Mouse (Mus musculus) left cerebral cortex, adult 8-10 months (tissue): ENCODE measurements around the gene Poldip3. TPM values are rescaled to one million over a fixed set of nuclear protein-coding genes. Genes with fewer than 3 reads are reported as not detected.
"Not testable (repeated sequence)": the region's sequence is repeated elsewhere in the genome, so short reads cannot be mapped to it uniquely, and the experiment has no call there.

Source experiments
- DNase-seq, 2 experiments: peaks; one replicate each; pipeline ENCODE4 v3.0.0; 2022; ENCODE audit warnings: low spot score in 2 of 2
- total RNA-seq, 4 experiments: library from RNA; stranded (reverse); gene quantifications; 2 replicates each; pipeline ENCODE4 v1.2.4; 2022

Poldip3 gene
- total RNA-seq, 4 experiments from 2014 or later, result 93.8 to 98.2 (median 96.0) TPM

- DNase-seq, result no peak
These were observed 19.5 kb downstream of the Poldip3 start for GRCm38 (mm10) chr15:83129530-83130231.

- DNase-seq, result not testable (repeated sequence)
These were observed 22.1 kb downstream of the Poldip3 start for GRCm38 (mm10) chr15:83127037-83127436.

GRCm38 (mm10) chr15:83126582-83126981 lies 22.6 kb downstream of the Poldip3 start:
- no peak for DNase-seq

- DNase-seq, result no peak
These were observed 24.6 kb downstream of the Poldip3 start for GRCm38 (mm10) chr15:83124625-83125024.

- peak; percentile 85 for DNase-seq
These were observed 26.5 kb downstream of the Poldip3 start, which contains the start of gene Rrp7a for GRCm38 (mm10) chr15:83122566-83123145. Gene Rrp7a (minus strand): TSS chr15:83122801.

- DNase-seq, result peak in 1 of 2 experiments; percentile 62
These were observed 27.2 kb downstream of the Poldip3 start for GRCm38 (mm10) chr15:83121709-83122565.

GRCm38 (mm10) chr15:83118360-83118759 lies 30.8 kb downstream of the Poldip3 start:
- no peak for DNase-seq

GRCm38 (mm10) chr15:83115071-83115470 lies 34.1 kb downstream of the Poldip3 start:
- no peak for DNase-seq

GRCm38 (mm10) chr15:83114106-83114505 lies 35.1 kb downstream of the Poldip3 start:
- DNase-seq, result no peak

- DNase-seq, result peak; percentile 55 to 56
These were observed 36.3 kb downstream of the Poldip3 start for GRCm38 (mm10) chr15:83112898-83113297.

GRCm38 (mm10) chr15:83111874-83112273 lies 37.3 kb downstream of the Poldip3 start:
- DNase-seq, result no peak

- no peak for DNase-seq
These were observed 37.9 kb downstream of the Poldip3 start for GRCm38 (mm10) chr15:83111290-83111689.

GRCm38 (mm10) chr15:83107814-83108213 lies 41.4 kb downstream of the Poldip3 start:
- no peak for DNase-seq

- DNase-seq, result no peak
These were observed 42.8 kb downstream of the Poldip3 start for GRCm38 (mm10) chr15:83106426-83106825.

- no peak for DNase-seq
These were observed 46.1 kb downstream of the Poldip3 start for GRCm38 (mm10) chr15:83103111-83103510.

GRCm38 (mm10) chr15:83100332-83100662 lies 48.9 kb downstream of the Poldip3 start:
- DNase-seq, result no peak

- DNase-seq, result no peak
These were observed 49.5 kb downstream of the Poldip3 start for GRCm38 (mm10) chr15:83099533-83100331.

GRCm38 (mm10) chr15:83095950-83096349 lies 53.2 kb downstream of the Poldip3 start:
- DNase-seq, result no peak

- DNase-seq, result no peak
These were observed 55.5 kb downstream of the Poldip3 start for GRCm38 (mm10) chr15:83093687-83094086.

GRCm38 (mm10) chr15:83090874-83091273 lies 58.3 kb downstream of the Poldip3 start:
- no peak for DNase-seq

- DNase-seq, result no peak
These were observed 59.9 kb downstream of the Poldip3 start, which contains the start of gene Serhl for GRCm38 (mm10) chr15:83089429-83089605. Gene Serhl (plus strand): TSS chr15:83089506.
